Mouse (Mus musculus) forebrain, embryonic 12.5 days (tissue): ENCODE measurements at regions not wholly inside any gene's neighbourhood (a gene's known extent, or its start where the extent isn't known, plus 50 kb on each side); places are given as distances from the start of the nearest gene placed in this dataset.
"Not testable (repeated sequence)": the region's sequence is repeated elsewhere in the genome, so short reads cannot be mapped to it uniquely, and the experiment has no call there.

Source experiments
- ATAC-seq: fragments of 200-750 bp; cut with Nextera tagmentation; 2 replicates; pipeline ENCODE4 v1.8.0; 2017; ENCODE audit warnings: moderate TSS enrichment; ENCODE audit not compliant: low FRiP score
- H3K27ac ChIP-seq: fragments of 300-500 bp; sonication (generic); 2 replicates; pipeline ENCODE4 v1.5.1; 2016; ENCODE audit warnings: mild to moderate bottlenecking
- H3K27me3 ChIP-seq: fragments of 300-500 bp; sonication (generic); 2 replicates; pipeline ENCODE4 v1.6.1; 2016; ENCODE audit warnings: mild to moderate bottlenecking
- H3K36me3 ChIP-seq: fragments of 300-500 bp; sonication (generic); replicated peaks from 2 replicates; pipeline ENCODE4 v1.6.1; 2016; ENCODE audit warnings: mild to moderate bottlenecking
- H3K4me1 ChIP-seq: fragments of 300-500 bp; sonication (generic); 2 replicates; pipeline ENCODE4 v1.6.1; 2016
- H3K4me2 ChIP-seq: fragments of 300-500 bp; sonication (generic); 2 replicates; pipeline ENCODE4 v1.6.1; 2016; ENCODE audit warnings: mild to moderate bottlenecking, moderate library complexity
- H3K4me3 ChIP-seq: fragments of 300-500 bp; sonication (generic); replicated peaks from 2 replicates; pipeline ENCODE4 v1.5.1; 2016; ENCODE audit warnings: mild to moderate bottlenecking
- H3K9ac ChIP-seq: fragments of 300-500 bp; sonication (generic); 2 replicates; pipeline ENCODE4 v1.6.1; 2016; ENCODE audit warnings: mild to moderate bottlenecking
- H3K9me3 ChIP-seq: fragments of 300-500 bp; sonication (generic); 2 replicates; pipeline ENCODE4 v1.6.1; 2016
- WGBS: fragments of 180-500 bp; shearing (Covaris S2); methylation state at CpG from one replicate; pipeline ENCODE4 v1.1.7; 2016; 5-methylcytosine and 5-hydroxymethylcytosine counted together

DNA sequence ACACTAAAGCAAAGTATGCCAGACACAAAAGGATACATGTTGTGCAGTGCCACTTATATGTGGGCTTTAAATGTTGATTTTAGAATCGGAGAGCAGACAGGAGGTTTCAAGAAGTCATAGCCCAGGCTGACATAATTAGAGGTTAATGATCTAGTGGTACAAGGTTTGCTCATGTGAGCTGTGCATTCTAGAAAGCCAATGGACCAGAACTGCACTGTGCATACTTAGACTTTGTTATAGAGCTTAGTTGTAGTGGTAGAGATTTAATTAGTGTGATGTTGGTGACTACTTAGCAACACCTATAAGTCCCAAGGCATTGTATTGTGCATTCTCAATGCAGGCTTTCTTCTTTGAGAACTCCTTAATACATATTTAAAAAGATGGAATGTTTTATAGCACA, 369.6 kb downstream of the Dok5 start:
- H3K9me3 ChIP-seq, result no peaks in the 10 kb centered on the region
- no peak overlapping the region for H3K4me3 ChIP-seq
- WGBS, result 67% methylated on average over 1 of the region's 1 CpGs
- 0 out of 2 replicates have a peak, but pooled peaks cover 4% of the 10 kb centered on the region for H3K4me1 ChIP-seq
- no peak overlapping the region for H3K27ac ChIP-seq
- no peak overlapping the region for H3K4me2 ChIP-seq
- no peak overlapping the region for H3K9ac ChIP-seq
- no peaks in the 10 kb centered on the region for H3K36me3 ChIP-seq
- ATAC-seq, result no peak
- no peaks in the 10 kb centered on the region for H3K27me3 ChIP-seq

DNA sequence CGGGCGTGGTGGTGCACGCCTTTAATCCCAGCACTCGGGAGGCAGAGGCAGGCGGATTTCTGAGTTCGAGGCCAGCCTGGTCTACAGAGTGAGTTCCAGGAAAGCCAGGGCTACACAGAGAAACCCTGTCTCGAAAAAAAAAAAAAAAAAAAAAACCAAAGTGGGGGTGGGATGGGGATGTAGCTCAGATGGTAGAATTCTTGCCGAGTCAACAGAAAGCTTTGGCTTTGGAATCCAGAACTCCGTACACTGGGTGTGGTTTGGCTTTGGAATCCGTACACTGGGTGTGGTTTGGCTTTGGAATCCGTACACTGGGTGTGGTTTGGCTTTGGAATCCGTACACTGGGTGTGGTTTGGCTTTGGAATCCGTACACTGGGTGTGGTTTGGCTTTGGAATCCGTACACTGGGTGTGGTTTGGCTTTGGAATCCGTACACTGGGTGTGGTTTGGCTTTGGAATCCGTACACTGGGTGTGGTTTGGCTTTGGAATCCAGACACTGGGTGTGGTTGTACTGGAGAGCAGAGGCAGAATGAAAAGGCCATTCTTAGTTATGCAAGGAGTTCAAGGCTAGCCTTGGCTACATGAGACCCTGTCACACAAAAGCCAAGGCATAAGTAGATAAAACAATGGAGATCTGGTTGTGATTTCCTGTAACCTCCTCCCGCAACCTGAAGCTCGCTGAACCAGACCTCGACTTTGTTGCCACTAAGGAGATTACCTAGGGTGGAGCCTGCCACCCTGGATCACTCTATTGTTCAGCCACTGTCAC, 388.6 kb downstream of the Dok5 start:
- not testable (repeated sequence) for H3K27ac ChIP-seq, H3K4me2 ChIP-seq, H3K4me3 ChIP-seq, H3K27me3 ChIP-seq, H3K9ac ChIP-seq, ATAC-seq, H3K4me1 ChIP-seq, H3K36me3 ChIP-seq, H3K9me3 ChIP-seq
- WGBS, result 91% methylated on average over 18 of the region's 19 CpGs

DNA sequence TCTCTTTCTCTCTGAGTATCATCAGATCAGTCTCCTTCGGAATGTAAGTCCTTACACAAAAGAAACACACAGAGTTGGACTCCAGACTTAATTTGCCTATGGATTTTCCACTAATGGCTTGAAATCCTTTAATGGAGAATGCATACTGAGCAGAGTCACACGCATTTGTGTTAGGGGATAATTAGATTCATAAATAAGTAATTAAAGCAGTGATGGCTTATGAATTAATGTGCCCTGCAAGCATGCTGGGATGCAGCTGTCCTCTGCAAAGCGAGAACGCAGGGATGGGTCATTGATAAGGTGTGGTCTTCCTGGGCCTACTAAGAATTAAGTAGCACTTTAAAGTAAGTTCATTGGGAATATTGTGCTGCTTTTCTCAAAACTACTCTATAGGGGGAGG, 403.2 kb downstream of the Dok5 start:
- WGBS, result 33% methylated on average over 4 of the region's 4 CpGs
- ATAC-seq, result peak; percentile 46; the same call in 1 of the 2 replicates
- Histone ChIP-seq H3K4me1 (no peaks in the 10 kb centered on the region), H3K9me3 (peaks cover 5% of the 10 kb centered on the region; the same call in 1 of the 2 replicates), H3K9ac (no peak overlapping the region), H3K36me3 (no peaks in the 10 kb centered on the region), H3K27ac (no peak overlapping the region), H3K27me3 (no peaks in the 10 kb centered on the region), H3K4me2 (no peak overlapping the region), H3K4me3 (no peak overlapping the region)
